Mouse (Mus musculus) hindbrain, embryonic 12.5 days (tissue): ENCODE results near the gene Pik3c2g. TPM values are rescaled to one million over a fixed set of nuclear protein-coding genes. Genes with fewer than 3 reads are reported as not detected.
A peak's percentile ranks its signal among the peaks of the same experiment; 100 is the strongest.

ENCODE experiments used
- ATAC-seq: fragments of 200-750 bp; cut with Nextera tagmentation; 2 replicates; pipeline ENCODE4 v1.8.0; 2017; ENCODE audit warnings: moderate TSS enrichment; ENCODE audit not compliant: low FRiP score
- H3K27ac ChIP-seq: fragments of 300-500 bp; sonication (generic); 2 replicates; pipeline ENCODE4 v1.5.1; 2016; ENCODE audit warnings: mild to moderate bottlenecking
- H3K27me3 ChIP-seq: fragments of 300-500 bp; sonication (generic); 2 replicates; pipeline ENCODE4 v1.6.1; 2016; ENCODE audit warnings: mild to moderate bottlenecking
- H3K36me3 ChIP-seq: fragments of 300-500 bp; sonication (generic); 2 replicates; pipeline ENCODE4 v1.6.1; 2016; ENCODE audit warnings: mild to moderate bottlenecking
- H3K4me1 ChIP-seq: fragments of 300-500 bp; sonication (generic); 2 replicates; pipeline ENCODE4 v1.6.1; 2016
- H3K4me2 ChIP-seq: fragments of 300-500 bp; sonication (generic); replicated peaks from 2 replicates; pipeline ENCODE4 v1.6.1; 2016; ENCODE audit warnings: mild to moderate bottlenecking
- H3K4me3 ChIP-seq: fragments of 300-500 bp; sonication (generic); 2 replicates; pipeline ENCODE4 v1.5.1; 2016; ENCODE audit warnings: mild to moderate bottlenecking
- H3K9ac ChIP-seq: fragments of 300-500 bp; sonication (generic); 2 replicates; pipeline ENCODE4 v1.6.1; 2016; ENCODE audit warnings: mild to moderate bottlenecking, moderate library complexity
- H3K9me3 ChIP-seq: fragments of 300-500 bp; sonication (generic); replicated peaks from 2 replicates; pipeline ENCODE4 v1.6.1; 2016; ENCODE audit warnings: mild to moderate bottlenecking
- WGBS: fragments of 180-500 bp; shearing (Covaris S2); methylation state at CpG from one replicate; pipeline ENCODE4 v1.1.7; 2016; 5-methylcytosine and 5-hydroxymethylcytosine counted together
- polyA plus RNA-seq: library from polyadenylated mRNA; unstranded; fragments of >200 nt; fragmentation: Nextera tagmentation; extraction: Ambion mirVana; gene quantifications from 2 replicates; pipeline ENCODE4 v1.2.1, GENCODE M21; 2016

Pik3c2g gene
- 0.39 and 0.42 TPM in 2 replicates for polyA plus RNA-seq

DNA sequence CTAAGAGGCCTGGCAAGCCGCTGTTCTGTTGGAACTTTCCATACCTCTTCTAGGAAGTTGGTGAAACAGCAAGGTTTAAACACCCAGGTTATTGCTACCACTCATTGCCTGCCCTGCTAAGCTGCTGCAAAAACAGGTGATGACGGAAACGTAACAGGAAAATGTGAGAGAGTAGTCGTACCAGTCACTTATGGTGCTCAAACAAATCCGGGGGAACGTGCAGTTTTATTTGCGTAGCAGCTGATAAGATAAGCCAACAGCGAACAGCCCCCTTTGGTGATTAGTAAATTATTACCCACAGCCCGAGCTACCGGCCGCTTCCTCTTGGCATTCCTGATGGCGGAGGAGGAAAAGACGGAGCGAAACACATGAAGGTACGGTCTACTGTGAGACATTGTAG, at the start of gene Pik3c2g:
TSS of gene Pik3c2g (plus strand) at position 330 of the 400 bp plus-strand sequence.
- Histone ChIP-seq H3K27ac (no peak within 1 kb of the TSS), H3K4me2 (no peak within 1 kb of the TSS), H3K9ac (no peak within 1 kb of the TSS), H3K4me1 (no peaks in the 10 kb centered on the region), H3K27me3 (no peaks in the 10 kb centered on the region), H3K4me3 (no peak within 1 kb of the TSS), H3K36me3 (no peaks in the 10 kb centered on the region), H3K9me3 (no peaks in the 10 kb centered on the region)
- ATAC-seq = no peak
- WGBS = 80% methylated on average over 15 of the region's 15 CpGs

DNA sequence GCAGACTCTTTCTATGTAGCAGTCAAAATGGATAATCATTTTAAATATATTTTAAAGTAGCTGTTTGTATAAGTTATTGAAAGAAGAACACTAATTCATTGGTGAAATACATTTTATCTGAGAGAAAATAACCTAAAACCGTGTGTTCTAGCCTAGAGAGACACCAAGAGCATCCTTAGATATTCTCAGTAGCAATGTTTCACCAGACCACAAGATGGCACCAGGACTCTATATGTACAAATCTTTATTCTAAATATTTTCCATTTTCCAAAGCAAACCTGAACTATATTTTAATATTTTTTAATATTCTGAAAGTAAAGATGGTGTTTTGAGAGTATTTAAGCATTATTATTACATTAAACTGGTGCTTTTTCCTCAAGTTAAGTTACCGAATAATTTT, 48.6 kb upstream of the Pik3c2g start:
- Histone ChIP-seq H3K9me3 (no peaks in the 10 kb centered on the region), H3K4me2 (no peak overlapping the region), H3K4me1 (no peaks in the 10 kb centered on the region), H3K27me3 (no peaks in the 10 kb centered on the region), H3K27ac (no peak overlapping the region), H3K9ac (no peak overlapping the region), H3K36me3 (no peaks in the 10 kb centered on the region), H3K4me3 (no peak overlapping the region)
- no peak for ATAC-seq
- 59% methylated on average over 2 of the region's 2 CpGs for WGBS

GRCm38 (mm10) chr6:139555537-139556179, 31.4 kb upstream of the Pik3c2g start:
- Histone ChIP-seq H3K36me3 (no peaks in the 10 kb centered on the region), H3K27ac (no peak overlapping the region), H3K9me3 (no peaks in the 10 kb centered on the region), H3K27me3 (no peaks in the 10 kb centered on the region), H3K4me2 (no peak overlapping the region), H3K4me3 (no peak overlapping the region), H3K9ac (no peak overlapping the region), H3K4me1 (no peaks in the 10 kb centered on the region)
- WGBS = 83% methylated on average over 7 of the region's 7 CpGs
- ATAC-seq = no peak

DNA sequence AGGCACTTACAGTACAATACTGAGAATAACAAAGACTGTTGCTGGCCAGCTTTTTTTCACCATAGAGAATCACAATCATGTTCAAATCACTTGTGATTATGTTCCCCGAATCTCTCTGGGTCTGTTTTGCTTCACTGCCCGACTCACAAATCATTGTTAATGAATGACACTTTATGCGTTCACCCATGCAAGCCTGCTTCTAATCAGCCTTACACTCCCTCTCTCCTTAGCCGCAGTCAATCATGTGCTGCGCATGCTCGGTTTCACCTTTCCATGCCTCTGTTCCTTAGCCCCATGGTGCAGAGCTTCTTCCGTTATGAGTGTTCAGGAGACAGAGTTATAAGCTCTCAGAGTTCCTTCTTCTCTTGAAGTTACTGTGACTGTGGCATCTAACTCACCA, 17.8 kb upstream of the Pik3c2g start:
- Histone ChIP-seq H3K27me3 (no peaks in the 10 kb centered on the region), H3K9ac (no peak overlapping the region), H3K27ac (no peak overlapping the region), H3K36me3 (no peaks in the 10 kb centered on the region), H3K4me1 (no peaks in the 10 kb centered on the region), H3K4me2 (no peak overlapping the region), H3K9me3 (no peaks in the 10 kb centered on the region), H3K4me3 (no peak overlapping the region)
- peak; percentile 54; the same call in 1 of the 2 replicates for ATAC-seq
- WGBS = 29% methylated on average over 7 of the region's 7 CpGs

- H3K9me3 ChIP-seq = no peaks in the 10 kb centered on the region
- no peak overlapping the region for H3K4me3 ChIP-seq
- H3K9ac ChIP-seq = no peak overlapping the region
- H3K4me2 ChIP-seq = no peak overlapping the region
- WGBS = 84% methylated on average over 4 of the region's 4 CpGs
- no peak overlapping the region for H3K27ac ChIP-seq
- no peaks in the 10 kb centered on the region for H3K4me1 ChIP-seq
- ATAC-seq = no peak
- no peaks in the 10 kb centered on the region for H3K27me3 ChIP-seq
- H3K36me3 ChIP-seq = no peaks in the 10 kb centered on the region
Measured at GRCm38 (mm10) chr6:139575854-139576253, 11.2 kb upstream of the Pik3c2g start.

- no peaks in the 10 kb centered on the region for H3K9me3 ChIP-seq
- H3K4me2 ChIP-seq = no peak overlapping the region
- no peak overlapping the region for H3K9ac ChIP-seq
- no peaks in the 10 kb centered on the region for H3K27me3 ChIP-seq
- no peaks in the 10 kb centered on the region for H3K4me1 ChIP-seq
- no peak overlapping the region for H3K4me3 ChIP-seq
- ATAC-seq = no peak
- no peaks in the 10 kb centered on the region for H3K36me3 ChIP-seq
- 74% methylated on average over 10 of the region's 10 CpGs for WGBS
- H3K27ac ChIP-seq = no peak overlapping the region
Measured at GRCm38 (mm10) chr6:139576261-139577014, 10.6 kb upstream of the Pik3c2g start.

- Histone ChIP-seq H3K27ac (no peak overlapping the region), H3K9ac (no peak overlapping the region), H3K36me3 (no peaks in the 10 kb centered on the region), H3K4me1 (no peaks in the 10 kb centered on the region), H3K4me3 (no peak overlapping the region), H3K9me3 (no peaks in the 10 kb centered on the region), H3K4me2 (peak overlapping the region; percentile 9; the same call in 1 of the 2 replicates), H3K27me3 (no peaks in the 10 kb centered on the region)
- 58% methylated on average over 18 of the region's 18 CpGs for WGBS
- ATAC-seq = 0 out of 2 replicates have a peak, but pooled peaks have one; percentile 11
Measured at GRCm38 (mm10) chr6:139577026-139577861, 9.8 kb upstream of the Pik3c2g start.

DNA sequence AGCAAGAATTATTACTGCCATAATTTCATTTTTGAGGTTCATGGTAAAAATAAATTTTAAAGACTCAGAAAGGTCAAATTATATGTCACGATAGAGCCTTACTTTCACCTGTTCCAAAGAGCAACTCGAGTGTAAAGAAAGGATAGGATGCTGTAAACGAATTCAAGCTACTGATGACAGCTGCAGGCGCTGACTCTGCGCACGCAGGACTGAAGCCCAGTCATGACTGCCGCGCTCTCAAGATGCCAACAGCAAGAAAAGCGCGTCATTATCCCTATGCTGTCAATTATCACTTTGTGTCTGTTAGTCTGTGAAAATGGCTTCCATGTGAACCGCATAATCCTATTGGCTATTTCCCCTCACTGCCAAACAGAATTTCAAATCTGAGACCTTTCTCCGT, 457 bp downstream of the Pik3c2g start:
- WGBS = 84% methylated on average over 12 of the region's 12 CpGs

DNA sequence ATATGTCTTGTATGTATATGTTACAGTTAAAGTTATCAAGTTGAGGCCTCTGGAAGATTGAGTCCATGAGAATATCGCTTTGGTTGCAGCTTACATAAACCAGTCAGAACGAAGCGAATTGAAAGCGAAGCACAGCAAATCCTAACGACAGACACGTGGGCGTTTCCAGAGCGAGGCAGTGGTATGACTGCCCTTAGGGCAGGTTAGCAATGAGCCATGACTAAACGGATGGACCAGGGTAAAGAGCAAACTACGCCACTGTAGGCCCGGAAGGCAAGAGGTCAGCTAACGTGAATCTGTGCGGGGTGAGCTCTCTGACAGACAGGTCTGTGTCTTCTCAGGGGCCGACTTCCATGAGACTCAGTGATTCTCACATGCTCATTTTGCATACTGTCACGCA, 1.4 kb downstream of the Pik3c2g start:
- Histone ChIP-seq H3K4me2 (no peak overlapping the region), H3K4me3 (no peak overlapping the region), H3K9ac (no peak overlapping the region), H3K36me3 (no peaks in the 10 kb centered on the region), H3K27ac (no peak overlapping the region), H3K4me1 (no peaks in the 10 kb centered on the region), H3K9me3 (no peaks in the 10 kb centered on the region), H3K27me3 (no peaks in the 10 kb centered on the region; the same call in 1 of the 2 replicates)
- WGBS = 46% methylated on average over 15 of the region's 15 CpGs
- ATAC-seq = no peak

More for the DNA sequence above, 457 bp downstream of the Pik3c2g start:
- Histone ChIP-seq H3K4me1 (no peaks in the 10 kb centered on the region), H3K4me3 (no peak overlapping the region), H3K9me3 (no peaks in the 10 kb centered on the region), H3K4me2 (no peak overlapping the region), H3K27me3 (no peaks in the 10 kb centered on the region; the same call in 1 of the 2 replicates), H3K9ac (no peak overlapping the region), H3K27ac (no peak overlapping the region), H3K36me3 (no peaks in the 10 kb centered on the region)
- no peak for ATAC-seq

DNA sequence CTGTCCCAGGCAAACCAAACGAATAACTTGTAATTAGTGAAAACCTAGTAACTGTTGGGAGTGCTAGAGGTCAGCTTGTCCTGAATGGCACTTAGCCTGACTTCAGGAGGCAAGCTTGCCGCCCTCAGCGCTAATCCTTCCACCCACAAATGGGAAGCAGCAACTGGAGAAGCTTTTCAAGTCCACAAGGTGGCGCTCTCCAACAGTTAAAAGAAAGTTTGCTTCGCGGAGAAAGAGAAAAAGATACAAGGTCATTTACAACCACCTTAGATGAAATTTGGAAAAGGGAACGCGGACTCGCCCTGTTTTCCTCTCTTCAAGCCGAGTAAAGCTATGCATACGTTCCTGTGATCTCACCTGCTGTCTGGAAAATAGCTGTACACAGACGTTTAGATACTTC, 2.3 kb downstream of the Pik3c2g start:
- no peak overlapping the region for H3K4me3 ChIP-seq
- no peak for ATAC-seq
- H3K27ac ChIP-seq = no peak overlapping the region
- H3K9ac ChIP-seq = no peak overlapping the region
- no peak overlapping the region for H3K4me2 ChIP-seq
- H3K27me3 ChIP-seq = no peaks in the 10 kb centered on the region; the same call in 1 of the 2 replicates
- WGBS = 9% methylated on average over 12 of the region's 12 CpGs
- no peaks in the 10 kb centered on the region for H3K4me1 ChIP-seq
- H3K36me3 ChIP-seq = no peaks in the 10 kb centered on the region
- no peaks in the 10 kb centered on the region for H3K9me3 ChIP-seq

- Histone ChIP-seq H3K9ac (no peak overlapping the region), H3K9me3 (no peaks in the 10 kb centered on the region), H3K36me3 (no peaks in the 10 kb centered on the region), H3K27ac (no peak overlapping the region), H3K4me2 (no peak overlapping the region), H3K4me3 (no peak overlapping the region), H3K4me1 (no peaks in the 10 kb centered on the region), H3K27me3 (no peaks in the 10 kb centered on the region; the same call in 1 of the 2 replicates)
- no peak for ATAC-seq
- 72% methylated on average over 9 of the region's 9 CpGs for WGBS
Measured at GRCm38 (mm10) chr6:139589854-139590253, 2.8 kb downstream of the Pik3c2g start.

DNA sequence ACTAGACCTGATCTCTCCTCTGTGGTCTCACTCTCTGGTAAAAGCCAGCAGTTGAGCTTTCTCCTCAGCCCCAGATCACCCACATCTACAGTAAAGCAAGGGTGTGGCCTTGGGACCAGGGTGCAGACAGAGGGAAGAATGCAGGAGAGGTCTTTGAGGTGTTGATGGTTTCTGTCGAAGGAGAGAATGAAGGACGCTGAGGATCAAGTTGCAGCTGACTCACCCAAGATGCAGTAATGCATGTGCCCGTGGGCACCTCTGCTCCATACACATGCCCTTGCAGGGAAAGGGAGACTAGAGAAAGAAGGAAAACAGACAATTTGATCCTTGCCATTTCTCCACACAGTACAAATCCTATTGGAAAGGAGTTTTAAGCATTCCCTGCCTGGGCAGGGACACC, 5.1 kb downstream of the Pik3c2g start:
- H3K9ac ChIP-seq = no peak overlapping the region
- no peak overlapping the region for H3K4me2 ChIP-seq
- H3K27ac ChIP-seq = no peak overlapping the region
- no peaks in the 10 kb centered on the region for H3K9me3 ChIP-seq
- H3K36me3 ChIP-seq = no peaks in the 10 kb centered on the region
- no peak for ATAC-seq
- no peaks in the 10 kb centered on the region; the same call in 1 of the 2 replicates for H3K27me3 ChIP-seq
- no peak overlapping the region for H3K4me3 ChIP-seq
- 48% methylated on average over 3 of the region's 3 CpGs for WGBS
- H3K4me1 ChIP-seq = no peaks in the 10 kb centered on the region
